Mouse (Mus musculus) thymus, adult 2 months (tissue): ENCODE results near the gene Rad51b. TPM values are rescaled to one million over a fixed set of nuclear protein-coding genes. Genes with fewer than 3 reads are reported as not detected.

Source experiments
- DNase-seq: peaks from one replicate; pipeline ENCODE4 v3.0.0; 2021
- H3K27ac ChIP-seq: fragments of 200-500 bp; 2 replicates; pipeline ENCODE4 v1.5.1; 2012; ENCODE audit warnings: low read length, control low read depth; ENCODE audit not compliant: control insufficient read depth, insufficient read depth
- H3K27me3 ChIP-seq: fragments of 200-500 bp; 2 replicates; pipeline ENCODE4 v1.6.1; 2012; ENCODE audit warnings: mild to moderate bottlenecking, low read length, moderate library complexity, mixed read lengths; ENCODE audit not compliant: control insufficient read depth, insufficient read depth
- H3K36me3 ChIP-seq: fragments of 200-500 bp; 2 replicates; pipeline ENCODE4 v1.6.1; 2012; ENCODE audit warnings: mild to moderate bottlenecking, low read length, moderate library complexity; ENCODE audit not compliant: control insufficient read depth, insufficient read depth
- H3K4me1 ChIP-seq: fragments of 200-500 bp; replicated peaks from 2 replicates; pipeline ENCODE4 v1.6.1; 2012; ENCODE audit warnings: low read length; ENCODE audit not compliant: control insufficient read depth, insufficient read depth
- H3K4me3 ChIP-seq: fragments of 200-500 bp; 2 replicates; pipeline ENCODE4 v1.5.1; 2012; ENCODE audit warnings: mild to moderate bottlenecking, low read length, control low read depth, moderate library complexity; ENCODE audit not compliant: control insufficient read depth, insufficient read depth
- CTCF ChIP-seq: fragments of 200-500 bp; IDR thresholded peaks from 2 replicates; pipeline ENCODE4 v1.5.1; 2012; ENCODE audit warnings: mild to moderate bottlenecking, control low read depth, low read length, moderate library complexity, borderline replicate concordance; ENCODE audit not compliant: control insufficient read depth, poor library complexity, insufficient read depth; ENCODE audit errors: extremely low read depth
- POLR2A ChIP-seq: fragments of 200-500 bp; IDR thresholded peaks from 2 replicates; pipeline ENCODE4 v1.6.1; 2012; ENCODE audit warnings: mild to moderate bottlenecking, low read length, control low read depth, moderate library complexity; ENCODE audit not compliant: control insufficient read depth, poor library complexity, insufficient read depth; ENCODE audit errors: extremely low read depth
- WGBS: fragments of 180-500 bp; shearing (Covaris S2); methylation state at CpG from one replicate; pipeline ENCODE4 v1.1.7; 2018; 5-methylcytosine and 5-hydroxymethylcytosine counted together
- polyA plus RNA-seq: library from polyadenylated mRNA; depleted of rRNA; stranded (reverse); fragments of >200 nt; gene quantifications from 2 replicates; pipeline ENCODE4 v1.2.3, GENCODE M21; 2012

Gene Rad51b
- polyA plus RNA-seq, 1 experiment = 1.1 TPM

- DNase-seq = no peak
- Histone ChIP-seq H3K4me3 (no peak overlapping the region), H3K27ac (no peak overlapping the region), H3K4me1 (no peaks in the 10 kb centered on the region), H3K27me3 (no peaks in the 10 kb centered on the region), H3K36me3 (no peaks in the 10 kb centered on the region)
- TF ChIP-seq CTCF (no peak), POLR2A (no peak)
- 96% methylated on average over 2 of the region's 2 CpGs for WGBS
Observed at GRCm38 (mm10) chr12:79726116-79726515, 429.0 kb downstream of the Rad51b start.

GRCm38 (mm10) chr12:79726959-79727358, 429.9 kb downstream of the Rad51b start:
- no peak overlapping the region for H3K4me3 ChIP-seq
- TF ChIP-seq POLR2A (no peak), CTCF (no peak)

GRCm38 (mm10) chr12:79729926-79730506, 432.9 kb downstream of the Rad51b start:
- 97% methylated on average over 5 of the region's 5 CpGs for WGBS
- no peak for TF ChIP-seq POLR2A
- no peak for TF ChIP-seq CTCF

More at GRCm38 (mm10) chr12:79726959-79727358, 429.9 kb downstream of the Rad51b start:
- Histone ChIP-seq H3K4me1 (no peaks in the 10 kb centered on the region), H3K36me3 (no peaks in the 10 kb centered on the region), H3K27ac (no peak overlapping the region), H3K27me3 (no peaks in the 10 kb centered on the region)
- DNase-seq = no peak

GRCm38 (mm10) chr12:79731905-79732304, 434.8 kb downstream of the Rad51b start:
- no peak for TF ChIP-seq POLR2A
- no peak for TF ChIP-seq CTCF
- DNase-seq = no peak
- Histone ChIP-seq H3K27me3 (no peaks in the 10 kb centered on the region), H3K36me3 (no peaks in the 10 kb centered on the region), H3K4me3 (no peak overlapping the region), H3K27ac (no peak overlapping the region), H3K4me1 (no peaks in the 10 kb centered on the region)
- 98% methylated on average over 6 of the region's 6 CpGs for WGBS

More at GRCm38 (mm10) chr12:79729926-79730506, 432.9 kb downstream of the Rad51b start:
- no peak overlapping the region for H3K4me3 ChIP-seq
- no peak overlapping the region for H3K27ac ChIP-seq
- no peak for DNase-seq
- no peaks in the 10 kb centered on the region for H3K36me3 ChIP-seq
- no peaks in the 10 kb centered on the region for H3K4me1 ChIP-seq
- H3K27me3 ChIP-seq = no peaks in the 10 kb centered on the region

GRCm38 (mm10) chr12:79732355-79733115, 435.5 kb downstream of the Rad51b start:
- TF ChIP-seq CTCF = no peak
- TF ChIP-seq POLR2A = no peak
- Histone ChIP-seq H3K27me3 (no peaks in the 10 kb centered on the region), H3K4me3 (no peak overlapping the region), H3K36me3 (no peaks in the 10 kb centered on the region), H3K4me1 (no peaks in the 10 kb centered on the region), H3K27ac (no peak overlapping the region)
- DNase-seq = no peak
- 75% methylated on average over 12 of the region's 12 CpGs for WGBS

GRCm38 (mm10) chr12:79735341-79735785, 438.3 kb downstream of the Rad51b start:
- DNase-seq = no peak
- TF ChIP-seq POLR2A = no peak
- no peak for TF ChIP-seq CTCF
- 84% methylated on average over 13 of the region's 13 CpGs for WGBS
- Histone ChIP-seq H3K4me1 (no peaks in the 10 kb centered on the region), H3K4me3 (no peak overlapping the region), H3K36me3 (no peaks in the 10 kb centered on the region), H3K27me3 (no peaks in the 10 kb centered on the region), H3K27ac (no peak overlapping the region)

- H3K4me3 ChIP-seq = no peak overlapping the region
- TF ChIP-seq CTCF = no peak
- no peak for TF ChIP-seq POLR2A
- no peak overlapping the region for H3K27ac ChIP-seq
- no peaks in the 10 kb centered on the region for H3K36me3 ChIP-seq
- no peaks in the 10 kb centered on the region for H3K4me1 ChIP-seq
- DNase-seq = no peak
- 97% methylated on average over 4 of the region's 4 CpGs for WGBS
- no peaks in the 10 kb centered on the region for H3K27me3 ChIP-seq
Observed at GRCm38 (mm10) chr12:79735882-79736281, 438.8 kb downstream of the Rad51b start.
